Mouse (Mus musculus) limb, embryonic 13.5 days (tissue): ENCODE measurements around the gene Igfbp2. TPM values are rescaled to one million over a fixed set of nuclear protein-coding genes. Genes with fewer than 3 reads are reported as not detected.

Experiments
- ATAC-seq: fragments of 200-750 bp; cut with Nextera tagmentation; 2 replicates; pipeline ENCODE4 v1.8.0; 2017; ENCODE audit warnings: low read depth, moderate number of reproducible peaks, moderate TSS enrichment; ENCODE audit not compliant: low FRiP score
- H3K27ac ChIP-seq: fragments of 300-500 bp; sonication (generic); 2 replicates; pipeline ENCODE4 v1.5.1; 2015; ENCODE audit warnings: inconsistent platforms, mild to moderate bottlenecking, moderate library complexity
- H3K27me3 ChIP-seq: fragments of 300-500 bp; sonication (generic); 2 replicates; pipeline ENCODE4 v1.6.1; 2015; ENCODE audit warnings: mild to moderate bottlenecking, inconsistent platforms
- H3K36me3 ChIP-seq: fragments of 300-500 bp; sonication (generic); 2 replicates; pipeline ENCODE4 v1.6.1; 2015; ENCODE audit warnings: inconsistent platforms, mild to moderate bottlenecking, moderate library complexity
- H3K4me1 ChIP-seq: fragments of 300-500 bp; sonication (generic); 2 replicates; pipeline ENCODE4 v1.6.1; 2015; ENCODE audit warnings: inconsistent platforms
- H3K4me2 ChIP-seq: fragments of 300-500 bp; sonication (generic); replicated peaks from 2 replicates; pipeline ENCODE4 v1.6.1; 2015; ENCODE audit warnings: inconsistent platforms, mild to moderate bottlenecking, moderate library complexity
- H3K4me3 ChIP-seq: fragments of 300-500 bp; sonication (generic); 2 replicates; pipeline ENCODE4 v1.5.1; 2015; ENCODE audit warnings: moderate library complexity, mild to moderate bottlenecking, inconsistent platforms
- H3K9ac ChIP-seq: fragments of 300-500 bp; sonication (generic); 2 replicates; pipeline ENCODE4 v1.6.1; 2015; ENCODE audit warnings: mild to moderate bottlenecking, inconsistent platforms
- H3K9me3 ChIP-seq: fragments of 300-500 bp; sonication (generic); 2 replicates; pipeline ENCODE4 v1.6.1; 2016; ENCODE audit warnings: inconsistent platforms
- whole genome bisulfite sequencing: fragments of 180-500 bp; shearing (Covaris S2); methylation state at CpG from one replicate; pipeline ENCODE4 v1.1.7; 2015; 5-methylcytosine and 5-hydroxymethylcytosine counted together
- polyA plus RNA-seq: library from polyadenylated mRNA; unstranded; fragments of >200 nt; fragmentation: Nextera tagmentation; extraction: Ambion mirVana; gene quantifications from 2 replicates; pipeline ENCODE4 v1.2.1, GENCODE M21; 2015

The Igfbp2 gene
- polyA plus RNA-seq = 344 and 367 TPM in 2 replicates

DNA sequence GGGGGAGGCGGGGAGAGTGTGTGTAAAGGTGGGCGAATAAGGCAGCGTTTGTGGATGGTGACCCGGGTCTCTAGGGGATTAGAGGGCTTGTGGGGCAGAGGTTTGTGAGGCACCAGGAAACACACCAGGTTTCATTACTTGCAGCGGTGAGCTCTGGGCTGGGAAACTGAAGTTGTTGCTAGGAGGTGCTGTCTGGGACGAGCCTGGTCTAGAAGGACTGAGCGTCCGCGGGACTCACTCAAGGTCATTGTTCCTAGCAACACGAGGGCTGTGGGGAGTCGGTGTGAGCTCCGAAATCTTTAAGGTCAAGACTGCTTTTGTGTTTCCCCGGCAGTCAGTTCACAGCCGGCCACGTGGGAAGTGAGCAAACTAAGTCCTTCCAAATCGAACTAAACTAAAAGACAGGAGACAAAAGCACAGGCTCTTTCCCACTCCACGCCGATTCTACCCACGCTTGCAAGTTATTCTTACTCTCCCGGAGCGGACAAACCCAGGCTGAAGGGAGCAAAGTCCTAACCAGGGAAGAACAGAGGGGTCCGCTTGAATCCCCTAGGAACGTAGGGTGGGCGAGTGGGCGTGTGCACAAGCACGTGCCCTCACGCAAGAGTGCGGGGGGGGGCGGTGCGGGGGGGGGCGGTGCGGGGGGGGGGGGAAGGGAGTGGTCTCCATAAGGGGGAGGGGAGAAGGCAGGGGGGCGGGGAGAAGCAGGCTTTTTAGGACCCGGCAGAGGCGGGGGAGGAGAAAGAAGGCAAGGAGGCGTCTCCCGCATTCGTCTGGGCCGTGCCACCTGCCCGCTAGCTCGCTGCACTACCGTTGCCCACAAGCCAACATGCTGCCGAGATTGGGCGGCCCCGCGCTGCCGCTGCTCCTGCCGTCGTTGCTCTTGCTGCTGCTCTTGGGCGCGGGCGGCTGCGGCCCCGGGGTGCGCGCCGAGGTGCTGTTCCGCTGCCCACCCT lies at the start of gene Igfbp2:
Gene Igfbp2, plus strand, starts transcription at position 753 of the 956 bp plus-strand sequence.
- Histone ChIP-seq H3K36me3 (no peaks in the 10 kb centered on the region), H3K4me3 (peak within 1 kb of the TSS; percentile 80), H3K27me3 (no peaks in the 10 kb centered on the region), H3K9ac (peak within 1 kb of the TSS; percentile 81), H3K9me3 (no peaks in the 10 kb centered on the region), H3K4me1 (peaks cover 38% of the 10 kb centered on the region), H3K27ac (peak within 1 kb of the TSS; percentile 74; the same call in 1 of the 2 replicates), H3K4me2 (peak within 1 kb of the TSS; percentile 98)
- ATAC-seq = peak; percentile 79
- WGBS = under 1% methylated on average over 47 of the region's 58 CpGs

DNA sequence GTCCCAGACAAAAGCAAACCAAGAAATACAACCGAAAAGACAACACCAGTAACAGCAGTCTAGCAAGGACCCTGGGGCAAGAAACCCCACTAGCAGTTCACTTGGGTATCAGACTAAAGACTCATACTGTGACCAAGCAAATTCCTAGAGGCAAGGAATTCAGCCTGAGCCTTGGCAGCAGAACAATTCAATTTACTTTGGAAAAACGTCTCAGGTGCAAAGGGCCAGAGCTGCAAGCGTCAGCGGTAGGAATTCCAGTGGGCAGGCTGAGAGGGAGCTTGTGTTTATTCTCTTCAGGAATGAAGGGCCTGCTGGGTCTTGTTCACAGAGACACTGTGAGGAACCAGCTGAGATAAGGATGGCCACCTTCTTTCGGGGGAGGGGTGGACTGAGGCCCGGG lies 45.5 kb upstream of the Igfbp2 start:
- Histone ChIP-seq H3K9me3 (no peaks in the 10 kb centered on the region), H3K36me3 (no peaks in the 10 kb centered on the region), H3K27ac (0 out of 2 replicates have a peak overlapping the region, but pooled peaks have one; percentile 0), H3K4me1 (peaks cover 16% of the 10 kb centered on the region), H3K4me2 (no peak overlapping the region), H3K9ac (no peak overlapping the region), H3K4me3 (no peak overlapping the region), H3K27me3 (no peaks in the 10 kb centered on the region)
- 0 out of 2 replicates have a peak, but pooled peaks have one; percentile 51 for ATAC-seq
- WGBS = 33% methylated on average over 6 of the region's 6 CpGs

DNA sequence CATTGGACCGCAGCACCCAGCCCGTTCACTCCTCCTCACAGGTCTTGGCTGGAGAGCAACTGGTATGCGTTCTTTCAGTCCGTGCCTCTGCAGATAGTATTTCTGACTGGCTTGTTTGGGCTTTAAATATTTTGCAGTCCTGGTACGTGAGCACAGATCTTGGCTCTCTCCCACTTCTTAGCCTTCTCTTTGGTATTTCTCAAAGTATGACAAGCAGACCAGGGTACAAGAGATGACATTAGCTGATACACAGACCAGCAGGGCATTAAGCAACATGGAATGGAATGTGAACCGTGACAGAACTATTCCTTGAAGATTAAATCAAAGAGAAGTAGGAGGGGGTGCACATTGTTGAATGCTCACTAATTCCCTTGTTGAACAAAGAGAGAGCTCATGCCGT lies 43.6 kb upstream of the Igfbp2 start:
- Histone ChIP-seq H3K9ac (no peak overlapping the region), H3K4me1 (peaks cover 16% of the 10 kb centered on the region), H3K4me2 (no peak overlapping the region), H3K27ac (no peak overlapping the region), H3K9me3 (no peaks in the 10 kb centered on the region), H3K27me3 (no peaks in the 10 kb centered on the region), H3K4me3 (no peak overlapping the region), H3K36me3 (no peaks in the 10 kb centered on the region)
- 44% methylated on average over 7 of the region's 7 CpGs for WGBS
- ATAC-seq = no peak; the same call in 1 of the 2 replicates

DNA sequence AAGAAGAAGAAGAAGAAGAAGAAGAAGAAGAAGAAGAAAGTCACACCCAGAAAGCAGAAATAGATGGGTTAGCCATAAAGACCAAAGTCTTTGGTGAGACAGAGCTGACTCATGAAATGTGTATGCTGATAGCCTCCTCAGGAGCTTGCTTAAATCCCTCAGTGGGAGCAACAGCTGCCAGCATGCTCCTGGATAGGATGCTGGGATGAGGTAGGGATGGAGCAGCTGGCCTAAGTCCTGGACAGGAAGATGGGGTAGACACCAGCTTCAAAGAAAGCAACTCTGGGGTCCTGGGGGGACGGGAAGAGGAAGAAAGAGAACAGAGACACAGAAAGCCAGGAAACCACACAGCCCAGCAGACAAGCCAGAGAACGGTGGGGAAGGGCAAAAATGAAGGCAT lies 41.0 kb upstream of the Igfbp2 start:
- no peaks in the 10 kb centered on the region for H3K36me3 ChIP-seq
- no peaks in the 10 kb centered on the region for H3K9me3 ChIP-seq
- peaks cover 14% of the 10 kb centered on the region for H3K4me1 ChIP-seq
- H3K27ac ChIP-seq = no peak overlapping the region
- H3K27me3 ChIP-seq = no peaks in the 10 kb centered on the region
- no peak overlapping the region for H3K4me3 ChIP-seq
- no peak overlapping the region for H3K4me2 ChIP-seq
- no peak for ATAC-seq
- H3K9ac ChIP-seq = no peak overlapping the region
- 47% methylated on average over 2 of the region's 2 CpGs for WGBS

DNA sequence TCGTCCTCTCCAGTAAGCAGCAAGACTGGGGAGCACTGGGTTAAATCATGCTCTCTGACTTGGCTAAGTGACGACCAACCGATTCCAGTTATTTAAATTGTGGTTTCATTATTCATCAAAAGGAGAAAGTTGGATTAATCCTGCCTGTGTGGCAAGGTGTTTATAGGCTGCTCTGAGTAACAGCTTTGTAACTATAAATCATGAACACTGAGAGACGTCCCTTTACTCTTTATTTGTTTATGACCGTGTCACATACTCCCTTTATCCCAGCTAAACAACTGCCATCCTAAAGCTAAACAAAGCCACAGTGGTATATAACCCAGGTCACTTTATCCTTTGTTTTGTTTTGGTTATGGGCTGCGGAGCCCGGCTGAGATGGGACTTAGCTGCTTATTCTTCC lies 40.3 kb upstream of the Igfbp2 start:
- H3K9ac ChIP-seq = no peak overlapping the region
- H3K4me2 ChIP-seq = no peak overlapping the region
- 14% methylated on average over 7 of the region's 7 CpGs for WGBS
- H3K4me1 ChIP-seq = peaks cover 7% of the 10 kb centered on the region
- no peaks in the 10 kb centered on the region for H3K9me3 ChIP-seq
- no peak overlapping the region for H3K27ac ChIP-seq
- ATAC-seq = no peak
- no peaks in the 10 kb centered on the region for H3K27me3 ChIP-seq
- H3K36me3 ChIP-seq = no peaks in the 10 kb centered on the region
- H3K4me3 ChIP-seq = no peak overlapping the region

DNA sequence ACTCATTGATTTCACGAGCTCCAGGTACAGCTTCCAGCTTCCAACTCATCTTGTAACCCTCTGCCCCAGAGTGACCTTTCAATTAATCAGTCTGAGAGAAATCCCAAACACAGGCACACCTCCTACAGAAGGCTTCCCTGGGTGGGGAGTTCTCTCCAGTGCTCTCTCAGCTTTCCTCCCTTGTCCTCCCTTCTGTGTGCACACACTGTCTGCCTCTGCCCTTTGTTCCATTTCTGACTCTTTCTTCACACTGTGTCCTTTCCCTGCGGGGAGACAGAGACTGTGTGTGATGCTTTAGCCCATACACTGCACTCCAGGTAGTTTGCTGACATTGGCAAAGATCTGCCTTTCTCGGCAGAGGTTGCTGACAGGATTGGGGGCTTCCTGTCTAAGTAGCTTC lies 33.6 kb upstream of the Igfbp2 start:
- no peak overlapping the region for H3K4me2 ChIP-seq
- no peak overlapping the region for H3K4me3 ChIP-seq
- H3K4me1 ChIP-seq = 0 out of 2 replicates have a peak, but pooled peaks cover 3% of the 10 kb centered on the region
- no peak overlapping the region for H3K9ac ChIP-seq
- no peak overlapping the region for H3K27ac ChIP-seq
- no peaks in the 10 kb centered on the region for H3K27me3 ChIP-seq
- 54% methylated on average over 3 of the region's 3 CpGs for WGBS
- H3K9me3 ChIP-seq = no peaks in the 10 kb centered on the region
- no peak for ATAC-seq
- no peaks in the 10 kb centered on the region for H3K36me3 ChIP-seq

DNA sequence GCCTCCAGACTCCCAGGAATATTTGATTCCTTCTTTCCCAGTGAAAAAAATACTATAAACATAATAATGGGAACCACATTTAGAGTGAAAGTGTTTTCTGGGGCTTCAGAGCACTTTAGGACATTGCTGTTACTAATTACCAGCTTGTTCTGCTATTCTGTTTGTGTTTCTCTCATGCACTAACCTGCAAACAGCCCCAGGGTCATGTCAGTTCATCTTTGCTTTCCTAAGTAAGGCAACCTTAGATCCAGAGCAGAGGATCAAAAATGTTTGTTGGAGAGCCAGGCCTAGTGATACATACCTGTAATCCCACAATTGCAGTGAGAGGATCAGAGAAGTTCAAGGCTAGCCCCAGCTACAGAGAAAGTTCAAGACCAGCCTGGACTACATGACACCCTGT lies 32.6 kb upstream of the Igfbp2 start:
- Histone ChIP-seq H3K36me3 (no peaks in the 10 kb centered on the region), H3K4me3 (no peak overlapping the region), H3K9me3 (no peaks in the 10 kb centered on the region), H3K4me1 (0 out of 2 replicates have a peak, but pooled peaks cover 3% of the 10 kb centered on the region), H3K4me2 (no peak overlapping the region), H3K27me3 (no peaks in the 10 kb centered on the region), H3K27ac (no peak overlapping the region), H3K9ac (no peak overlapping the region)
- no peak for ATAC-seq

DNA sequence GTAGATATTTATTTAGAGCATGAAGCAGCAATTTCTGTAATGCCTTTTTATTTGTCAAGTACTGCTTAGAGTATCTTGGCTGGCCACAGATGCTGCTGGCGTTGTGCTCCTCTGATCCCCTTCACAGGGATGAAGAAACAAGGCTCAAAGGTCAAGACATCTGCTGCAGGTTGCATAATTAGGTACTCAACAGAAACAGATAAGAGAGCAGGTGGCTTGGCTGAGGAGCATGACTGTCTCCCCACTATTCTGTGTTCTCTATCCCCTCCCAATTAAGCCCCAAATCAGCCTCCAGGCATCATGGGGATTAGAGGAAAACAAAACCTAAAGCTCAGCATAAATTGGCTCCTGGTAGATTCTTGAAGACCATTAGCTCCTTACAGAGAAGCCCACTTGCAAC lies 32.0 kb upstream of the Igfbp2 start:
- H3K36me3 ChIP-seq = no peaks in the 10 kb centered on the region
- H3K4me2 ChIP-seq = no peak overlapping the region
- no peak for ATAC-seq
- 0 out of 2 replicates have a peak, but pooled peaks cover 3% of the 10 kb centered on the region for H3K4me1 ChIP-seq
- H3K9me3 ChIP-seq = no peaks in the 10 kb centered on the region
- no peak overlapping the region for H3K9ac ChIP-seq
- no peaks in the 10 kb centered on the region for H3K27me3 ChIP-seq
- WGBS = 40% methylated on average over 1 of the region's 1 CpGs
- H3K4me3 ChIP-seq = no peak overlapping the region
- no peak overlapping the region for H3K27ac ChIP-seq

DNA sequence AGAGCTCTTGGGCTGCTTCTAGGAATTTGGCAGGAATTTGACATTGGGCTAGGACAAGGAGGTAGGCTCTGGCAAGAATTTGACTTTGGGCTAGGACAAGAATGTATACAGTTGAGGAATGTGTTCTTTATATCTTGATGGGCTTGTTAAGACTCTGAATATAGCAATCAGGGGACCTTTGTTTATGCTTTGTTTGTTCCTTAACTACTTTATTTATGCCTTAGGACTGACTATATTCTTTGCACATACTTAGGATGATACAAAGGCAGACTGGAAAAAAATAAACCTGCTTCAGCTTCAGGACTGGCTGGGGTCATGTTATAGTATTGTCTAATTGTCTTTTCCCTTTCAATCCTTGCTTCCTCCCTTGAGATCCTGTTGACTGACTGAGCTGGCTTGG lies 31.1 kb upstream of the Igfbp2 start:
- ATAC-seq = no peak
- Histone ChIP-seq H3K4me3 (no peak overlapping the region), H3K4me2 (no peak overlapping the region), H3K9ac (no peak overlapping the region), H3K36me3 (no peaks in the 10 kb centered on the region), H3K9me3 (no peaks in the 10 kb centered on the region), H3K27ac (no peak overlapping the region), H3K4me1 (0 out of 2 replicates have a peak, but pooled peaks cover 3% of the 10 kb centered on the region), H3K27me3 (no peaks in the 10 kb centered on the region)

DNA sequence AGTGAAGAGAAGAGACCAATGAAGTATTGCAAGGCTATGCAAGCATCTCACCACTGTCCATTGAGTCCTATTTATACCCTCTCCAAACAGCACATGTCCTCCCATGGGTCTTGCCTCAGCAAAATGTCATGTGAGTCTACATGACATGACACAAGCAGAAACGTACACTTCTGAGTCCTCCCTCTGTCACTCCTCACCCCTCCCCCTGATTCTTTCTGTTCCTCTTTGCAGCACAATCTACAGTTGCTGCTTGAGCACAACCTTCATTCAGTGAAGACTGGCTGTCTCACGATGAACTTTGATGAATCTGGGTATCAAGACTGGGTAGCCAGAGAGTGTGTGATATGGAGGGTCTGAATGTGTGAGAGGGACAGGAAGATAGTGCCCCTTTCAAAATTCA lies 28.2 kb upstream of the Igfbp2 start:
- H3K4me2 ChIP-seq = no peak overlapping the region
- ATAC-seq = no peak
- H3K4me3 ChIP-seq = no peak overlapping the region
- 87% methylated on average over 2 of the region's 2 CpGs for WGBS
- H3K4me1 ChIP-seq = no peaks in the 10 kb centered on the region
- H3K27ac ChIP-seq = no peak overlapping the region
- no peaks in the 10 kb centered on the region for H3K9me3 ChIP-seq
- no peaks in the 10 kb centered on the region for H3K36me3 ChIP-seq
- no peak overlapping the region for H3K9ac ChIP-seq
- no peaks in the 10 kb centered on the region for H3K27me3 ChIP-seq

DNA sequence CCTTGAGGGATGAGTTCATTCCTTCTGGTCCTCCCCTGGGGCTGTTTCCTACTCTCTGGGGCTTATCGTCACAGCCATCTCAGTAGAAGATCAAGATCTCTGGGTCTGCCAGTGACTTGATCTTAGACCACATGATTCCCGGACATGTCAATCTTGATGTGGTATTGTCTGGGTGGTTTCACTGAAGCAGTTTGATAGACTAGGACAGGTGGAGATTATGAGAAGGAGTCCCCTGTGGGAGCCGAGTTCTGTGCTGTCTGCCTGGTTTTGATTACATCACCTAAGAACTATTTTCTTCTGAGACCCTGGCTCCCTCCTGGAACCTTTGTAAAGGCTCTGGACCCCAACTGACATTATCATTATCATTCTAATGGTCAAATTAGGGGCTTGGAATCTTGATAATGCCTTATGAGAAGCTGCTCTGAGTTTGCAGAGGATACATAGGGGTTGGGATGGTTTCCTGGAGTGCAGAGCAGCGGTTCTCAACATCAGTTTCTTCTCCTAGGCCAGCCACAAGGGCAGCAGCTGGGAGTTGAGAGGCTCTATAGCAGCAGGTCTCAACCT lies 27.1 kb upstream of the Igfbp2 start:
- Histone ChIP-seq H3K4me3 (no peak overlapping the region), H3K27ac (no peak overlapping the region), H3K9me3 (no peaks in the 10 kb centered on the region), H3K4me1 (no peaks in the 10 kb centered on the region), H3K9ac (no peak overlapping the region), H3K4me2 (no peak overlapping the region), H3K27me3 (no peaks in the 10 kb centered on the region), H3K36me3 (no peaks in the 10 kb centered on the region)
- 62% methylated on average over 4 of the region's 4 CpGs for WGBS
- ATAC-seq = no peak

DNA sequence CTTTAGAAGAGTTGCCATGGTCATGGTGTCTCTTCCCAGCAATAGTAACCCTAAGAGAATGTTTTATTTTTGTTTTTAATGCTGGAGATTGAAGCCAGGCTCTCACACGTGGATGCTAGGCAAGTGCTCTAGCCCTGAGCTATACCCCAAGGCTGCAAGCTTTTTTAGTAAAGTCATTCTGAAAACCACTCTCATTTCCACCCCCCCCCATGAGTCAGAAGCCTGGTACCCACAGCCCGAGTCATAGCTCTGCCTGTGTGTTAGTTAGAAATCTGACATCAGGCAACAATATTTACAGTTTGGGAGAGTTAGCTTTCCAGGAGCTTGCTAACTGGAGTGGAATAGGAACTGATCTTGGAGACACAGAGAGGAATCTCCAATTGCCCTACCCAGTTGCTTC lies 25.9 kb upstream of the Igfbp2 start:
- H3K27ac ChIP-seq = no peak overlapping the region
- H3K27me3 ChIP-seq = no peaks in the 10 kb centered on the region
- H3K4me2 ChIP-seq = no peak overlapping the region
- H3K36me3 ChIP-seq = no peaks in the 10 kb centered on the region
- no peaks in the 10 kb centered on the region for H3K4me1 ChIP-seq
- no peak for ATAC-seq
- 79% methylated on average over 2 of the region's 2 CpGs for WGBS
- no peak overlapping the region for H3K4me3 ChIP-seq
- H3K9me3 ChIP-seq = no peaks in the 10 kb centered on the region
- no peak overlapping the region for H3K9ac ChIP-seq
